Mouse (Mus musculus) testis, adult 2 months (tissue): ENCODE data around the gene Ager. TPM values are rescaled to one million over a fixed set of nuclear protein-coding genes. Genes with fewer than 3 reads are reported as not detected.

Source experiments
- H3K27ac ChIP-seq: fragments of 200-500 bp; 2 replicates; pipeline ENCODE4 v1.5.1; 2012; ENCODE audit warnings: low read depth, low read length; ENCODE audit not compliant: control insufficient read depth, insufficient read depth
- H3K27me3 ChIP-seq: fragments of 200-500 bp; 2 replicates; pipeline ENCODE4 v1.6.1; 2012; ENCODE audit warnings: mild to moderate bottlenecking, low read length, moderate library complexity; ENCODE audit not compliant: control insufficient read depth, insufficient read depth
- H3K36me3 ChIP-seq: fragments of 200-500 bp; 2 replicates; pipeline ENCODE4 v1.6.1; 2012; ENCODE audit warnings: mild to moderate bottlenecking, low read length; ENCODE audit not compliant: control insufficient read depth, insufficient read depth
- H3K4me1 ChIP-seq: fragments of 200-500 bp; 2 replicates; pipeline ENCODE4 v1.6.1; 2012; ENCODE audit warnings: low read length; ENCODE audit not compliant: control insufficient read depth, insufficient read depth
- H3K4me3 ChIP-seq: fragments of 200-500 bp; 2 replicates; pipeline ENCODE4 v1.5.1; 2012; ENCODE audit warnings: low read depth, mild to moderate bottlenecking, low read length, moderate library complexity, mixed read lengths; ENCODE audit not compliant: control insufficient read depth
- CTCF ChIP-seq: fragments of 200-500 bp; IDR thresholded peaks from 2 replicates; pipeline ENCODE4 v1.5.1; 2012; ENCODE audit warnings: low read depth, mild to moderate bottlenecking, inconsistent platforms, low read length, moderate library complexity; ENCODE audit not compliant: control insufficient read depth, insufficient read depth, insufficient replicate concordance
- POLR2A ChIP-seq: fragments of 200-500 bp; IDR thresholded peaks from 2 replicates; pipeline ENCODE4 v1.6.1; 2012; ENCODE audit warnings: low read depth, mild to moderate bottlenecking, inconsistent platforms, low read length, moderate library complexity; ENCODE audit not compliant: control insufficient read depth
- polyA plus RNA-seq: library from polyadenylated mRNA; depleted of rRNA; stranded (reverse); fragments of >200 nt; gene quantifications from 2 replicates; pipeline ENCODE4 v1.2.3, GENCODE M21; 2012

The Ager gene
- polyA plus RNA-seq, 1 experiment, result 0.43 TPM

GRCm38 (mm10) chr17:34590154-34590987, 7.3 kb upstream of the Ager start:
- H3K36me3 ChIP-seq, result no peaks in the 10 kb centered on the region
- peak overlapping the region; percentile 12 for H3K4me3 ChIP-seq
- H3K27ac ChIP-seq, result 0 out of 2 replicates have a peak overlapping the region, but pooled peaks have one; percentile 2
- 0 out of 2 replicates have a peak, but pooled peaks cover 2% of the 10 kb centered on the region for H3K27me3 ChIP-seq
- H3K4me1 ChIP-seq, result peaks cover 53% of the 10 kb centered on the region
- TF ChIP-seq POLR2A (no peak), CTCF (no peak)

- peak within 1 kb of the TSS; percentile 83 for H3K4me3 ChIP-seq
- H3K4me1 ChIP-seq, result peaks cover 46% of the 10 kb centered on the region
These were observed 6.4 kb upstream of the Ager start, which contains the start of gene Pbx2 for GRCm38 (mm10) chr17:34591029-34591993. Gene Pbx2 (plus strand): TSS chr17:34591266.

GRCm38 (mm10) chr17:34591994-34592375, 5.7 kb upstream of the Ager start:
- Histone ChIP-seq H3K27me3 (0 out of 2 replicates have a peak, but pooled peaks cover 2% of the 10 kb centered on the region), H3K4me1 (peaks cover 40% of the 10 kb centered on the region), H3K27ac (peak overlapping the region; percentile 71), H3K36me3 (no peaks in the 10 kb centered on the region), H3K4me3 (peak overlapping the region; percentile 83)
- TF ChIP-seq POLR2A (peak; percentile 43; the same call in 1 of the 2 replicates), CTCF (no peak)

More at GRCm38 (mm10) chr17:34591029-34591993, 6.4 kb upstream of the Ager start, which contains the start of gene Pbx2:
- 0 out of 2 replicates have a peak, but pooled peaks cover 2% of the 10 kb centered on the region for H3K27me3 ChIP-seq
- no peaks in the 10 kb centered on the region for H3K36me3 ChIP-seq
- TF ChIP-seq POLR2A (0 out of 2 replicates have a peak, but pooled peaks have one; percentile 1), CTCF (no peak)
- H3K27ac ChIP-seq, result peak within 1 kb of the TSS; percentile 71

GRCm38 (mm10) chr17:34592581-34593549, 4.8 kb upstream of the Ager start:
- 0 out of 2 replicates have a peak, but pooled peaks cover 2% of the 10 kb centered on the region for H3K27me3 ChIP-seq
- peaks cover 37% of the 10 kb centered on the region for H3K4me1 ChIP-seq
- peak overlapping the region; percentile 78 for H3K4me3 ChIP-seq
- peak overlapping the region; percentile 18; the same call in 1 of the 2 replicates for H3K27ac ChIP-seq
- no peaks in the 10 kb centered on the region for H3K36me3 ChIP-seq
- TF ChIP-seq POLR2A, result no peak
- no peak for TF ChIP-seq CTCF

- H3K36me3 ChIP-seq, result no peaks in the 10 kb centered on the region
- no peak overlapping the region for H3K4me3 ChIP-seq
- no peak overlapping the region for H3K27ac ChIP-seq
- peaks cover 29% of the 10 kb centered on the region for H3K4me1 ChIP-seq
- H3K27me3 ChIP-seq, result 0 out of 2 replicates have a peak, but pooled peaks cover 2% of the 10 kb centered on the region
- TF ChIP-seq POLR2A, result no peak
- no peak for TF ChIP-seq CTCF
These were observed 3.7 kb upstream of the Ager start for GRCm38 (mm10) chr17:34593752-34594525.

- peaks cover 12% of the 10 kb centered on the region for H3K4me1 ChIP-seq
- no peak overlapping the region for H3K4me3 ChIP-seq
- TF ChIP-seq POLR2A (no peak), CTCF (no peak)
- H3K27me3 ChIP-seq, result 0 out of 2 replicates have a peak, but pooled peaks cover 2% of the 10 kb centered on the region
- no peak overlapping the region for H3K27ac ChIP-seq
- H3K36me3 ChIP-seq, result no peaks in the 10 kb centered on the region
These were observed 1.6 kb upstream of the Ager start for GRCm38 (mm10) chr17:34596098-34596497.
